Mouse (Mus musculus) lung, adult 2 months (tissue): Measurements from ENCODE around the gene Nutm1.

Source experiments
- CTCF ChIP-seq: fragments of 200-500 bp; IDR thresholded peaks from 2 replicates; pipeline ENCODE4 v1.5.1; 2011; ENCODE audit warnings: mild to moderate bottlenecking, low read length, control low read depth; ENCODE audit not compliant: insufficient read depth
- POLR2A ChIP-seq: fragments of 200-500 bp; IDR thresholded peaks from 2 replicates; pipeline ENCODE4 v1.6.1; 2011; ENCODE audit warnings: low read depth, mild to moderate bottlenecking, control low read depth, low read length, borderline replicate concordance; ENCODE audit errors: extremely low read depth

GRCm38 (mm10) chr2:112224356-112224755 lies 34.7 kb downstream of the Nutm1 start:
- TF ChIP-seq CTCF (no peak), POLR2A (no peak)
